Mouse (Mus musculus) hindbrain, embryonic 15.5 days (tissue): ENCODE results near the gene Lgals12. TPM values are rescaled to one million over a fixed set of nuclear protein-coding genes. Genes with fewer than 3 reads are reported as not detected.

Experiments
- ATAC-seq: fragments of 200-750 bp; cut with Nextera tagmentation; 2 replicates; pipeline ENCODE4 v1.8.0; 2017; ENCODE audit warnings: low read depth, moderate number of reproducible peaks, moderate TSS enrichment; ENCODE audit not compliant: low FRiP score
- H3K27ac ChIP-seq: fragments of 300-500 bp; sonication (generic); replicated peaks from 2 replicates; pipeline ENCODE4 v1.5.1; 2015; ENCODE audit warnings: mild to moderate bottlenecking, inconsistent platforms
- H3K27me3 ChIP-seq: fragments of 300-500 bp; sonication (generic); 2 replicates; pipeline ENCODE4 v1.6.1; 2015; ENCODE audit warnings: control low read depth, inconsistent platforms
- H3K36me3 ChIP-seq: fragments of 300-500 bp; sonication (generic); 2 replicates; pipeline ENCODE4 v1.6.1; 2015; ENCODE audit warnings: control low read depth, inconsistent platforms
- H3K4me1 ChIP-seq: fragments of 300-500 bp; sonication (generic); replicated peaks from 2 replicates; pipeline ENCODE4 v1.6.1; 2015; ENCODE audit warnings: control low read depth, inconsistent platforms
- H3K4me2 ChIP-seq: fragments of 300-500 bp; sonication (generic); 2 replicates; pipeline ENCODE4 v1.6.1; 2015; ENCODE audit warnings: moderate library complexity, mild to moderate bottlenecking, inconsistent platforms
- H3K4me3 ChIP-seq: fragments of 300-500 bp; sonication (generic); 2 replicates; pipeline ENCODE4 v1.5.1; 2015; ENCODE audit warnings: mild to moderate bottlenecking, inconsistent platforms
- H3K9ac ChIP-seq: fragments of 300-500 bp; sonication (generic); 2 replicates; pipeline ENCODE4 v1.6.1; 2015; ENCODE audit warnings: inconsistent platforms
- H3K9me3 ChIP-seq: fragments of 300-500 bp; sonication (generic); 2 replicates; pipeline ENCODE4 v1.6.1; 2016; ENCODE audit warnings: control low read depth, inconsistent platforms
- WGBS: fragments of 180-500 bp; shearing (Covaris S2); methylation state at CpG from one replicate; pipeline ENCODE4 v1.1.7; 2015; 5-methylcytosine and 5-hydroxymethylcytosine counted together
- polyA plus RNA-seq: library from polyadenylated mRNA; unstranded; fragments of >200 nt; fragmentation: Nextera tagmentation; extraction: Ambion mirVana; gene quantifications from 2 replicates; pipeline ENCODE4 v1.2.1, GENCODE M21; 2015

Lgals12 gene
- polyA plus RNA-seq, 1 experiment from 2014 or later, result 0.53 TPM

GRCm38 (mm10) chr19:7577710-7578109 lies 29.3 kb downstream of the Lgals12 start:
- Histone ChIP-seq H3K27ac (no peak overlapping the region), H3K36me3 (no peaks in the 10 kb centered on the region), H3K9ac (no peak overlapping the region), H3K4me1 (no peaks in the 10 kb centered on the region), H3K4me2 (no peak overlapping the region), H3K4me3 (no peak overlapping the region), H3K27me3 (no peaks in the 10 kb centered on the region), H3K9me3 (no peaks in the 10 kb centered on the region)
- 81% methylated on average over 3 of the region's 3 CpGs for WGBS
- no peak for ATAC-seq

- H3K27ac ChIP-seq, result no peak overlapping the region
- no peak overlapping the region for H3K4me2 ChIP-seq
- H3K9me3 ChIP-seq, result no peaks in the 10 kb centered on the region
- no peaks in the 10 kb centered on the region for H3K36me3 ChIP-seq
- H3K9ac ChIP-seq, result no peak overlapping the region
- H3K27me3 ChIP-seq, result no peaks in the 10 kb centered on the region
- no peak overlapping the region for H3K4me3 ChIP-seq
- ATAC-seq, result no peak
- WGBS, result 78% methylated on average over 1 of the region's 1 CpGs
- H3K4me1 ChIP-seq, result no peaks in the 10 kb centered on the region
Observed at GRCm38 (mm10) chr19:7576180-7576579, 30.8 kb downstream of the Lgals12 start.

GRCm38 (mm10) chr19:7569650-7570049 lies 37.3 kb downstream of the Lgals12 start:
- Histone ChIP-seq H3K27me3 (no peaks in the 10 kb centered on the region), H3K36me3 (no peaks in the 10 kb centered on the region), H3K4me3 (no peak overlapping the region), H3K4me1 (no peaks in the 10 kb centered on the region), H3K27ac (no peak overlapping the region), H3K4me2 (no peak overlapping the region), H3K9me3 (no peaks in the 10 kb centered on the region), H3K9ac (no peak overlapping the region)
- ATAC-seq, result no peak
- 86% methylated on average over 5 of the region's 5 CpGs for WGBS

GRCm38 (mm10) chr19:7568364-7568763 lies 38.6 kb downstream of the Lgals12 start:
- H3K4me3 ChIP-seq, result no peak overlapping the region
- H3K27ac ChIP-seq, result no peak overlapping the region
- H3K9ac ChIP-seq, result no peak overlapping the region
- no peak for ATAC-seq
- H3K36me3 ChIP-seq, result no peaks in the 10 kb centered on the region
- no peak overlapping the region for H3K4me2 ChIP-seq
- WGBS, result 67% methylated on average over 3 of the region's 3 CpGs
- H3K9me3 ChIP-seq, result no peaks in the 10 kb centered on the region
- H3K4me1 ChIP-seq, result no peaks in the 10 kb centered on the region
- no peaks in the 10 kb centered on the region for H3K27me3 ChIP-seq

DNA sequence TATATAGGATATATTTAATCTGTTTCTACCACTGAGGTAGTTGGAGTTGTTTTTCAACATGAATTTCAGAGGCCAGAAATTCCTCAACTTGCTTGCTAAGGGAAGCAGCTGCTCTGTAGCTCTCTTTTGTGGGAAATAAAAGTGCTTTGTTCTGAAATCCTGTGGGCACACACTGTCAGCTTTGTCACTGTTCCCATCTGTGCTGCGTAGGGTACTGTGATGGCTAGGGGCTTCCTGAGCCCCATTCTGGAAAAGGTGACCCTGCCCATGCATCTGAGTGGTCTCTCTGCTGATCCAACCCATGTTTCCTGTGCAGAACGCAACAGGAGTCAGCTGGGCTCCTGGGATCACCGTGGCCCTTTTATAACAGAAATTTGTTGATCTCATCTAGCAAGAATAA lies 40.2 kb downstream of the Lgals12 start:
- Histone ChIP-seq H3K9me3 (no peaks in the 10 kb centered on the region), H3K4me3 (no peak overlapping the region), H3K9ac (no peak overlapping the region), H3K36me3 (no peaks in the 10 kb centered on the region), H3K4me1 (no peaks in the 10 kb centered on the region), H3K4me2 (no peak overlapping the region), H3K27me3 (no peaks in the 10 kb centered on the region), H3K27ac (no peak overlapping the region)
- ATAC-seq, result no peak
- WGBS, result 60% methylated on average over 3 of the region's 3 CpGs

DNA sequence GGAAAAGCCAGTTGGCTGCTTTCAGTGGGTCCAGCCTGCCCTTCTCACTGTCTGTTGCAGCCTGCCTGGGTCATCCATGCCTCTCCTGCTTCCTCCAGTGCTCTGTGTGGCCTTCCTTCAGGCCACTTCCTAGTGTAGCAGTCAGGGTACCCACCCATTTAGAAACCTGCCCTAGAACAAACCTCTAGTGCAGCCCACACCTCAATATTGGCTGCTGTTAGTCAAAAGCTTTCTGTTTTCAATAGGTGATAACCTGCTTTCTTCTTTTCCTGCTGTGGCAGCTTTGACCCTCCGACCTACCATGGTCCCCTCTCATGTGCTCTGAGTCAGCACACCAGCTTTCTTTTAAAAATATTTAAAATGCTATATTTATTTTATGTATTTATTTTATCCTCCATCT lies 42.5 kb downstream of the Lgals12 start:
- Histone ChIP-seq H3K9ac (no peak overlapping the region), H3K4me2 (no peak overlapping the region), H3K27me3 (no peaks in the 10 kb centered on the region), H3K27ac (no peak overlapping the region), H3K9me3 (no peaks in the 10 kb centered on the region), H3K4me3 (no peak overlapping the region), H3K36me3 (no peaks in the 10 kb centered on the region), H3K4me1 (no peaks in the 10 kb centered on the region)
- no peak for ATAC-seq
- WGBS, result 89% methylated on average over 1 of the region's 1 CpGs

- Histone ChIP-seq H3K9ac (no peak overlapping the region), H3K4me3 (no peak overlapping the region), H3K27me3 (no peaks in the 10 kb centered on the region), H3K9me3 (no peaks in the 10 kb centered on the region), H3K36me3 (no peaks in the 10 kb centered on the region), H3K4me1 (no peaks in the 10 kb centered on the region), H3K27ac (no peak overlapping the region), H3K4me2 (no peak overlapping the region)
- 93% methylated on average over 2 of the region's 2 CpGs for WGBS
- ATAC-seq, result no peak
Observed at GRCm38 (mm10) chr19:7563676-7564075, 43.3 kb downstream of the Lgals12 start.

DNA sequence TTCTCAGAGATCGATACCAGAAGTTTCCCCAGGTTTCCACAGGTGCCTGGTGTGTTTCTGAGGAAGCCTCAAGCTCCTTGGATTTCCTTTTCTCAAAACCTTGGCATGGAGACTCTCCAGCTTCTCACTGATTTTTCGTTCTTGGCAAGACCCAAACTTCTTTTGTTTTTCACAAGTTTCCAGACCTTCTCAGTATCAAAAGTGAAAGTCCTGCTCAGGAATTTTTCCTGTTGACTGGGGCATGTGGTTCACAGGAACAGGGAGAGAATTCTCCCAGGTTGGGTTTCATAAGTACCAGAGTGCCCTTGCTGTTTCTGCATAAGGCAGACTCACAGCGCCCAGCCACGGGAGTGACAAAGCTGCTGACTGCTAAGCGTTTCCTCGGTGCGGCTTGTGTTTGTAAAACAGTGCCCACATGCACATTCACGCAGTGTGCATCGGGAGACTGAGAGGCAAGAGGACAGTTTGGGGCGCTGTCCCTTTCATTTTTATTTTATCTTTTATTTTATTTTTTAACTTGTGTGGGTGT lies 44.3 kb downstream of the Lgals12 start:
- WGBS, result 79% methylated on average over 10 of the region's 10 CpGs
- Histone ChIP-seq H3K27ac (no peak overlapping the region), H3K36me3 (no peaks in the 10 kb centered on the region), H3K4me2 (no peak overlapping the region), H3K27me3 (0 out of 2 replicates have a peak, but pooled peaks cover 4% of the 10 kb centered on the region), H3K4me3 (no peak overlapping the region), H3K9ac (no peak overlapping the region), H3K4me1 (peaks cover 2% of the 10 kb centered on the region), H3K9me3 (no peaks in the 10 kb centered on the region)
- ATAC-seq, result no peak

DNA sequence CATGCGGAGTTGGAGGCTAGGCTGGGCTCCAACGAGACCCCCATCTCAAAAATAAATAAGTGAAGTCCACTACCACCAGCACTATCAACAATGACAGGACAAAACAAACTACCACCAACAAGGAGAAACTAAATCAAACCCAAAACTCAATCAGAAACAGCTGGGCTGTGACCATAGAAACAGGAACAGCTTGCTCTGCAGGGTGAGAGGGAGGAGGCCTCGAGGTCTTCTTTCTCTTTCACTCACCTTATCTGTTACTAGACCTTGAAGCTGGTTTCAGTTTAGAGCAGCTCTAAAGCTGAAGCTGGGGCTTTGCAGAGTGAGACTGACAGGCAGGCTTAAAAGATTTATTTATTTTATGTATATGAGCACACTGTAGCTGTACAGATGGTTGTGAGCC lies 45.5 kb downstream of the Lgals12 start:
- H3K9ac ChIP-seq, result no peak overlapping the region
- no peak overlapping the region for H3K27ac ChIP-seq
- H3K27me3 ChIP-seq, result 0 out of 2 replicates have a peak, but pooled peaks cover 6% of the 10 kb centered on the region
- ATAC-seq, result no peak
- H3K4me3 ChIP-seq, result no peak overlapping the region
- H3K9me3 ChIP-seq, result no peaks in the 10 kb centered on the region
- no peaks in the 10 kb centered on the region for H3K36me3 ChIP-seq
- 79% methylated on average over 3 of the region's 3 CpGs for WGBS
- peaks cover 8% of the 10 kb centered on the region for H3K4me1 ChIP-seq
- H3K4me2 ChIP-seq, result no peak overlapping the region

GRCm38 (mm10) chr19:7559986-7560385 lies 47.0 kb downstream of the Lgals12 start:
- Histone ChIP-seq H3K4me1 (peaks cover 8% of the 10 kb centered on the region), H3K27me3 (0 out of 2 replicates have a peak, but pooled peaks cover 6% of the 10 kb centered on the region), H3K9ac (no peak overlapping the region), H3K4me2 (no peak overlapping the region), H3K27ac (no peak overlapping the region), H3K9me3 (no peaks in the 10 kb centered on the region), H3K4me3 (no peak overlapping the region), H3K36me3 (no peaks in the 10 kb centered on the region)
- no peak for ATAC-seq
- WGBS, result 89% methylated on average over 4 of the region's 4 CpGs

DNA sequence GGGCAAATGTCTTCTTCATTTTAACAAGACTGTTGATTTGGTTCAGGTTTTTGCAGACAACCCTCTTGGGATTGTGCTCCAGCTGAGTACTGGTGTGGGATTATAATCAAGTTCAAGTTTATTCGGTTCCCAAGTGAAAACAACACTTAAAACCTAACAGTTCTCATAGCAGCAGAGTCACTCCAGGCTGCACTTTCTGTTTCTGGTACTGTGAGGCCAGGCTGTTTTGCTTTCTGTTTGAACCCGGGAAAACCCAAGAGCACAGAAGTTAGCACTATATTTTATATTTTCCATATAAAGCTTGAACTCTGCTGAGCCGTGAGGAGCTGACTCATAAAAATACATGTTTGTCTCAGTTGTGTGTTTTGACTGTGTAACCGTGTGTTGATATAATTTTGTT lies 48.3 kb downstream of the Lgals12 start:
- no peak for ATAC-seq
- Histone ChIP-seq H3K36me3 (no peaks in the 10 kb centered on the region), H3K4me2 (0 out of 2 replicates have a peak overlapping the region, but pooled peaks have one; percentile 71), H3K27me3 (0 out of 2 replicates have a peak, but pooled peaks cover 6% of the 10 kb centered on the region), H3K4me1 (peaks cover 8% of the 10 kb centered on the region), H3K4me3 (no peak overlapping the region), H3K27ac (no peak overlapping the region), H3K9ac (no peak overlapping the region), H3K9me3 (no peaks in the 10 kb centered on the region)
- 84% methylated on average over 4 of the region's 4 CpGs for WGBS

- peak overlapping the region; percentile 71 for H3K4me2 ChIP-seq
- WGBS, result 11% methylated on average over 4 of the region's 4 CpGs
- no peaks in the 10 kb centered on the region for H3K9me3 ChIP-seq
- peak overlapping the region; percentile 41 for H3K4me3 ChIP-seq
- no peak overlapping the region for H3K27ac ChIP-seq
- no peak for ATAC-seq
- no peak overlapping the region for H3K9ac ChIP-seq
- no peaks in the 10 kb centered on the region for H3K36me3 ChIP-seq
- H3K27me3 ChIP-seq, result 0 out of 2 replicates have a peak, but pooled peaks cover 6% of the 10 kb centered on the region
- peaks cover 8% of the 10 kb centered on the region for H3K4me1 ChIP-seq
Observed at GRCm38 (mm10) chr19:7557844-7558243, 49.1 kb downstream of the Lgals12 start.

DNA sequence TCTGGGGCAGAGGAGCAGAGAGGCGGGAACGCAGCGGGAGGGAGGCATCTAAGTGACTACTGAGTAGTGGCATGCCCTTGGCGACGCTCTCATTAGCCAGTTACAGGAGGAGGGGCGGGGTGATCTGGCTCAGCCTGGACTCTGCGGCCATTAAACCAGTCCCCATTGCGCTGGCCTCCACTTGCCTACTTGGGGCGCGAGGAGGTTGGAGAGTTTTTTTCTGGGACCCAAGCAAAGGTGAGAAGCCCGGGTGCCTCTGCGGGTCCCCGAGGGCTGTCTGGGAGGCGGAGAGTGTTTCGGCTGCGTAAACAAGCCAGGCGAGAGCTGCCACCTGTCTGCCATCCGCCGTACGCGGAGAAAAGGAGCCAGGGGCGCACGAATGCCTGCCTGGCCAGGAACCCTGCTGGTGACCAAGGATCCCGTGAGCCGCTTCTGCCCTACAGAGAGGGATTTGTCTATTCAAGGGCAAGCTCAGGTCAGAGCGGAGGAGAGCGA lies 49.6 kb downstream of the Lgals12 start, which contains the start of gene Pla2g16:
Gene Pla2g16, plus strand, starts transcription at position 132 of the 495 bp plus-strand sequence.
- H3K27me3 ChIP-seq, result 0 out of 2 replicates have a peak, but pooled peaks cover 6% of the 10 kb centered on the region
- no peak within 1 kb of the TSS for H3K9ac ChIP-seq
- H3K36me3 ChIP-seq, result no peaks in the 10 kb centered on the region
- H3K4me1 ChIP-seq, result peaks cover 8% of the 10 kb centered on the region
- peak within 1 kb of the TSS; percentile 41 for H3K4me3 ChIP-seq
- WGBS, result under 1% methylated on average over 27 of the region's 27 CpGs
- H3K9me3 ChIP-seq, result no peaks in the 10 kb centered on the region
- ATAC-seq, result peak; percentile 74; the same call in 1 of the 2 replicates
- peak within 1 kb of the TSS; percentile 71 for H3K4me2 ChIP-seq
- H3K27ac ChIP-seq, result no peak within 1 kb of the TSS
